Mouse (Mus musculus) effector memory CD4-positive, alpha-beta T cell, adult 5 months (primary cell): ENCODE measurements around the gene Hras. TPM values are rescaled to one million over a fixed set of nuclear protein-coding genes. Genes with fewer than 3 reads are reported as not detected.

Source experiments
- polyA plus RNA-seq: library from polyadenylated mRNA; unstranded; fragments of 100-300 nt; shearing (Covaris generic); gene quantifications from one replicate; pipeline ENCODE4 v1.2.1, GENCODE M21; 2017

Hras gene
- polyA plus RNA-seq, result 22.4 TPM

DNA sequence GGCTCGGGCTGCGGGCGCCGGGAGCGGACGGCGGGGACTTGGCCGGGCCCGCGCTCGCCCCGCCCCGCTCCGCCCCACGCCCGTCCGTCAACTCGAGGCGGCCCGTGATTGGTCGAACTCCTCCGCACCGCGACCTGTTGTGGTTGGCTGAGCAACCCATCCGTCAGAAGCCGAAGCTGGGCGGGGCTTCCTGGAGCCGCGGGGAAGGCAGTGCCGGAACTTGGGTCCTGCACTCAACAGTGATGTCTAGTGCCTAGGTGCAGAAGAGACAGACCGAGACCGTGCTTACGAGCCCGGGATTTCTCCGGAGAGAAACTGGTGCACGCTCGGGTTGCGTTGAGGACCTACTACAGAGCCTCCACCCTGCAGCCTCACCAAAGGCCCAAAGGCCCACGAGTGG lies at the start of gene Hras, which contains the start of gene Lrrc56:
Gene Hras (minus strand): TSS at position 58 of the 400 bp plus-strand sequence.
Gene Lrrc56 (plus strand): TSS at position 210 of the 400 bp plus-strand sequence.

DNA sequence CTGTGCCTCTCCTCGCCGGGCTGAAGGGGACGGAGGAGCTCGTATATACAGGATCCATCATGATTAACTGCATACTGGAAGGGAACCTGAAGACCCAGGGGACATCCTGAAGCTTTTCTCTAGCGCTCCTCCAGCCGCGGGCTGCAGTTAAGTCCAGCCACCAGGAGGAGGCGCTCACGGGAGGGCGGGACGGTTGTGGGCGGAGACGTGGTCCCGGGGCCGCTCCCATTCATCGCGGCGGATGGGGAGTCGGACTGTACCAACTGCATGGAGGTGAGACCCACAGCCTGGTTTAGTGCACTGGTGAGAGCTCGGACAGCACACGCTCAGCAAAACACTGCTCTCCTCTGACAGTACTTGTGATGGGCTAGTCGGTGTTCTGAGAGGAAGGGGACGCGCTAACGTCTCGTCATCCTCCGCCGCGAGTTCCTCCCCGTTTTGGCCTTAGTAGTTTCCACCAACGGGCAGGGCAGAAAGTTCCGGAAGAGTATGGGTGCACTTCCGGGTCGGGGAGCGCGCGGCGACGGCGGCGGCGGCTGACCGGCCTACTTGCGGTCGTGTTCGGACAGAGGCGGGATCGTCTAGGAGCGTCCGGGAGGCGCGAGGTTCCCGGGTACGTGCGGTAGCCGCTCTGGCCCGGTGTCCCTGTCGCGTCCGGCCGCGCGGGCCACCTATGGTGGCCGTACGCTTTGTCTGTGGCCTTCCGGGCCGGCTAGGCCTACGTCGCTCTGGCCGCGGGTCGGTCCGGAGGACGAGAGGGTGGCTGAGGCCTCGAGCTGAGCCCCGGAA lies 34.7 kb upstream of the Hras start, which contains the start of gene Phrf1:
Gene Phrf1 (plus strand): TSS at position 506 of the 789 bp plus-strand sequence.

DNA sequence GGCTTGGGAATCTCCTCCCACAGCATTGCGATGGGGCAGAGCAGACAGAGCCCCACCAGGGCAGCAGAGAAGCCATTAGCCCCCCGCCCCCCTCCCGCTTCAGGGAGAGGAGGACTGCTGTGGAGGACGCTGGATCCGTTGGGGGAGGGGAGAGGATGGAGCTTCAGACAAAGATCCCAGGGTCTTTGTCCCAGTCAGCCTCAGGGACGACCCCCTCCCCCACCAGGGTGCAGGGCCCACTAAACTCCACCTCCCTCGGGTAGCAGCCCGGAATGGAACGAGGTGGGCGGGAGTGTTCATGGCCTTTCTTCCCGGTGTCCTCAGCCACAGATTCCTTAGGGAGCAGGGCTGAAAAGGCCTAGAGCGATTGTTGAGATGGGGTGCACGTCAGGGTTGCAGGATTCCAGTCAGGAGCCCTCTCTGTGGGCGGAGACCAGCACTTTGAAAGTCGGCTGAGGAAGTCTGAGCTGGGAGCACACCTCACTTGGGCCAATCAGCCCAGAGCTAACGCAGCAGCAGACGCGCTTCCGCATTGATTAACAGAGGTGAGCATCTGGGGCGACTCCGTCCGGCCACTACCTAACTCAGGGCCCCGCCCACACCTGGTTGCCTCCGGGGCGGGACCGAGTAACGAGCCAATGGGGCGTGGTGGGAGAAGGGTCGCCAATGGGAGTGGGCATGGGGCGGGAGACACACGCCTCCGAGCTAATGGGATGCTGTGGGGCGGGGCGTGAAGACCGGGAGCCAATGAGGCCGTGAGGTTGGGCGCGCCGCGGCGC lies 21.5 kb upstream of the Hras start, which contains the start of gene Rassf7:
Gene Rassf7 (plus strand): TSS at position 760 of the 779 bp plus-strand sequence.

DNA sequence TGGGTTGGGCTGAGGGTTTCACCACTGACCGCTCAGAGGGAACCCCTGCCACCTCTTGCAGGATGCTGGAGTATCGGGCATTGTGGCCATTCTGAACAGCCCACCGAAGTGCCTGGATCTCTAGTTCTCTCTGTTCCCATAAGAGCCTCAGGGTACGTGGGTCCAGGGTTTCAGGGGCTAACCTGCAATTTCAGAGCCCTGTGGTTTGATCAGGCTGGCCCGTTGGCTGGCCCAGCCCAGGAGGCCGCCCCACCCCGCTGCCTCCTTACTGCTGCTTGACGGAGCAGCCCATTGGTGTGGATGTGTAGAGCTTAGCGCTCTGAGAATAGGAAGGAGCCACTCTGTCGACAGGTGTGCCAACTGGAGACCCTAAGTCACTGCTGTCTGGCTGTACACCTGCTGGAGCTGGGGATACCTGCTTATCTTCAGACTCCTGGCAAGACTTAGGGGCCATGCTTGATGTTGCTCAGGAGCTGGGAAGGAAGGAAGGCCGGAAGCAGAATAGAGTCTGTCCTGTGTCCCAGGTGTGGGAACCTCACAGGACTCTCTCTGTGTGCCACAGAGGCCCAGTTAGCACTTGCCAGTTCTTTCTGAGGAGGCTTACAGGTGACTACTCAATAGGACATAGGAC lies 19.9 kb upstream of the Hras start, which contains the start of gene Lmntd2:
Gene Lmntd2 (minus strand): TSS at position 476 of the 631 bp plus-strand sequence.

DNA sequence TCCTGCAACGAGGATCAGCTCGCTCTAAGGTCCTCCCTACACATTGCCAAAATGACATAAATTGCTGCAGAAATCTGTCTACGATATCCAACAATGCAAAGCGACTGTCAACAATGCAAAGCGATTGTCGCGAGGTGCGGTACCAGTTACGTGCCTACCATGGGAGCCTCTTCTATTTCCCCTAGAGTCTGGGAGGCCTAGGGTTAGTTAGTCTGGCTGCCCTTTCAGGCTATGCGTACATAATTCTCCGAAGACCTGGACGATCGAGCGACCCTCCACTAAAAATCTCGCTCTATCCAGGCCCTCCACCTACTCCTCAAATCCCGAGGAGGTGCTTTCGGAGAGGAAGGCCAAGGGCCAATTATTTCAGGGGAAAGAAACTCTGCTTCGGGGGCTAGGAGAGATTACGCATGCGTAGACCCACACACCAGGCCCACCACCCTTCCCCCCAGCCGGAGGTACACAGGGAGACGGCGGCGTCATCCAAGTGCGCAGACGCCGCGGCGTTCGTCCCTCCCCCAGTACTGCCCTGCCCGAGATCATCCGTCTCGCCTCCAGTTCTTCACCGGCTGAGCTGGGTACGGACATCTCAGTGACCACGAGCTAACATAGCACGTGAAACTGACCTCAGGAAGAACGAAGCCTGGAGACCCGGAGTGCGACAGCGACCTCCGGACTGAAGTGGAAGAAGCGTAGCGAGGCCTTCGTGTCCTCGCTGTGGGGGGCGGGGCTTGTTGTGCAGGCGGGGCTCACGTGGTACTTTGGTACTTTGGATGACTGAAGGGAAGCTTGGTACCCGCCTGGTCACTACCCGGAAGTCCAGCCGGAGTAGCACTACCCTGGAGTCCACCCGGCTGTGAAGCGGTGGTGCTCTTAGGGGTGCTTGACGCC lies 21.4 kb downstream of the Hras start, which contains the start of gene Rnh1:
Gene Rnh1 (minus strand): TSS at position 742 of the 891 bp plus-strand sequence.

Other genes starting within 250 kb of the Hras start
- gene Ifitm5, start 243.7 kb downstream of the Hras start, polyA plus RNA-seq, result not detected
- not detected for gene Gm45717, start 238.1 kb downstream of the Hras start, polyA plus RNA-seq
- gene Ifitm2, start 238.0 kb downstream of the Hras start, polyA plus RNA-seq, result 10.5 TPM
- gene Ifitm1, start 226.8 kb downstream of the Hras start, polyA plus RNA-seq, result 2.8 TPM
- 8.0 TPM for gene Ifitm3, start 183.2 kb downstream of the Hras start, polyA plus RNA-seq
- gene Ifitm6, start 176.1 kb downstream of the Hras start, polyA plus RNA-seq, result not detected
- not detected for gene Gm17387, start 164.9 kb downstream of the Hras start, polyA plus RNA-seq
- 25.8 TPM for gene B4galnt4, start 132.9 kb downstream of the Hras start, polyA plus RNA-seq
- 147 TPM for gene Pkp3, start 115.8 kb downstream of the Hras start, polyA plus RNA-seq
- 71.4 TPM for gene Sigirr, start 93.4 kb downstream of the Hras start, polyA plus RNA-seq
- gene Ano9, start 76.2 kb downstream of the Hras start, polyA plus RNA-seq, result not detected
- gene Ptdss2, start 71.6 kb downstream of the Hras start, polyA plus RNA-seq, result 6.9 TPM
- 79.7 TPM for gene Rnh1, start 21.1 kb downstream of the Hras start, polyA plus RNA-seq
- 1.9 TPM for gene Lrrc56, start 152 bp upstream of the Hras start, polyA plus RNA-seq
- 12.7 TPM for gene Lmntd2, start 20.1 kb upstream of the Hras start, polyA plus RNA-seq
- 7.9 TPM for gene Rassf7, start 21.9 kb upstream of the Hras start, polyA plus RNA-seq
- gene Phrf1, start 34.8 kb upstream of the Hras start, polyA plus RNA-seq, result 81.8 TPM
- gene Irf7, start 72.5 kb upstream of the Hras start, polyA plus RNA-seq, result 210 TPM
- not detected for gene Cdhr5, start 82.8 kb upstream of the Hras start, polyA plus RNA-seq
- gene Sct, start 85.1 kb upstream of the Hras start, polyA plus RNA-seq, result not detected
- gene Drd4, start 98.0 kb upstream of the Hras start, polyA plus RNA-seq, result not detected
- 52.5 TPM for gene Deaf1, start 133.7 kb upstream of the Hras start, polyA plus RNA-seq
- 21.2 TPM for gene Tmem80, start 133.7 kb upstream of the Hras start, polyA plus RNA-seq
- gene Eps8l2, start 144.9 kb upstream of the Hras start, polyA plus RNA-seq, result not detected
- gene Taldo1, start 198.2 kb upstream of the Hras start, polyA plus RNA-seq, result 199 TPM
- 24.6 TPM for gene Gatd1, start 220.1 kb upstream of the Hras start, polyA plus RNA-seq
- not detected for gene Cend1, start 235.5 kb upstream of the Hras start, polyA plus RNA-seq
- 50.9 TPM for gene Slc25a22, start 243.9 kb upstream of the Hras start, polyA plus RNA-seq